Mouse (Mus musculus): ENCODE results near the gene Ltbp1.

DNA sequence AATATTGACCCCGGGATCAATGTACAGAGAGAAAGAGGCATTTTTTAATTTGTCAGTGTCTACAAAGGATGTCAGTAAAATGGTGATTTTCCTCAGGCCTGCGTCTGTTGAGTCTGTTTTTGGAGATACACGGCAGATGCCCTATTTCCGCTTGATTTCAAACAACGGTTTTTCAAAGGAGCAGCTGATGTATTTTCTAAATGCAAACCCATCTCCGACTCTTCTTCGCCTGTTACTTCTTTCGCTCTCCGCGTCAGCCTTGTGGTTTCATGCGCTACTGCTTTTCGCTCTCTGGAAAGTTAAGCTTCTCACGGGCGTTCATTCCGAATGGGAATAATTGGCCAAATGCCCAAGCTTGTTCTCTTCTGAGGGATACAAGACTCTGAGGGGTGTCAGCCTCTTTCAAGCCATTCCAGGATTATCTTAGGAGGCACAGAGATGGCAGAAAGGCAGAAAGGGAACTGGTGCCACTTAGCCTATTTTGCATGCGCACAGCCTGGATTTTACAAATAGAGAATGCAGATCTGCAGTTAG, 36.6 kb upstream of the Ltbp1 start:
- TF ChIP-seq POLR2A (IDR thresholded peaks at IDR 0.05; ENCODE audit: low read depth, low read length) (no peak), RAD21 (IDR thresholded peaks at IDR 0.05; ENCODE audit: low read depth, low read length) (no peak), CHD2 (IDR thresholded peaks at IDR 0.05; ENCODE audit: low read length) (peak; percentile 40; the same call in 1 of the 2 replicates), ELF1 (IDR thresholded peaks at IDR 0.05; ENCODE audit: low read depth, low read length) (no peak; the same call in 1 of the 2 replicates), CHD1 (IDR thresholded peaks at IDR 0.05; ENCODE audit: low read depth, low read length) (peak; percentile 70; the same call in 1 of the 2 replicates), ETS1 (conservative IDR thresholded peaks at IDR 0.05; ENCODE audit: low read depth, low read length) (peak; percentile 65), CTCF (conservative IDR thresholded peaks at IDR 0.05 in 1 of 2, IDR thresholded peaks at IDR 0.05 in 1 of 2; ENCODE audit: low read depth in 2 of 2, low read length in 2 of 2) (no peak), E2F4 (IDR thresholded peaks at IDR 0.05; ENCODE audit: insufficient replicate concordance, low read depth, low read length) (peak; percentile 26; the same call in 1 of the 2 replicates)

Measured in CH12.LX (cell line).